Mouse (Mus musculus) kidney, postnatal 14 days (tissue): Measurements from ENCODE around the gene Gapdh.

Experiments
- DNase-seq: peaks from one replicate; pipeline ENCODE4 v3.0.0; 2022; ENCODE audit warnings: mixed read lengths

Gapdh gene

GRCm38 (mm10) chr6:125148926-125149568 is 17.2 kb downstream of the Gapdh start:
- DNase-seq, result peak; percentile 79

GRCm38 (mm10) chr6:125148251-125148925 is 17.9 kb downstream of the Gapdh start:
- peak; percentile 54 for DNase-seq

DNA sequence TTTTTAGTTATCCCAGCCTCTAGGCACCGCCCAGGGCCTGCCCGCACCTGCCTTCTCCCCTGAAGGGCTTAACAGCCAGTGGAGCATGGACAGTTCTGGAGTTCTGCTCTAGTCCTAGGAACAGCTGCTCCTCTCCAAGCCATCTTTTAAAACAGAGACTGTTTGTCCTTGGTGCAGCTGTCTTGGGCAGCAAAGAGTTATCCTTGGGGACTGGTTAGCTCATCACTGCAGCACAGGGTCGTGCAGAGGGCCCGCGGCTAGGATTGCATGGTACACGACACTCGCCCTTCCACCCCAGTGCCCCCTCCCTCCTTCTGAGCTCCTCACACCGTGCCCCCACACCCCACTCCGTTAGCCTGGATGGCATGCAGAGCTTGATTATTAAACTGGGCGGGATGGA is 18.9 kb downstream of the Gapdh start:
- DNase-seq, result no peak

GRCm38 (mm10) chr6:125146797-125147196 is 19.5 kb downstream of the Gapdh start:
- DNase-seq, result peak; percentile 45

- DNase-seq, result no peak
Observed at GRCm38 (mm10) chr6:125146148-125146547, 20.1 kb downstream of the Gapdh start.

DNA sequence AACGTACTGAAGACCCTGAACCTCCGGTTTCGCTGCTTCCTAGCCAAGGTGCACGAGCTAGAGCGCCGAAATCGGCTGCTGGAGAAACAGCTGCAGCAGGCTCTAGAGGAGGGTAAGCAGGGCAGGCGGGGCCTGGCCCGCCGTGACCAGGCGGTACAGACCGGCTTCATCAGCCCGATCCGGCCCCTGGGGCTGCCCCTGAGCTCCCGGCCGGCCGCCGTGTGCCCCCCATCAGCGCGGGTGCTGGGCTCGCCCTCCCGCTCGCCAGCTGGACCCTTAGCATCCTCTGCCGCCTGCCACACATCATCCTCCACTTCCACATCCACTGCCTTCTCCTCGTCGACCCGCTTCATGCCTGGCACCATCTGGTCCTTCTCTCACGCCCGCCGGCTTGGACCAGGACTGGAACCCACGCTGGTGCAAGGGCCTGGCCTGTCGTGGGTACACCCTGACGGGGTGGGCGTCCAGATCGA is 20.8 kb downstream of the Gapdh start:
- no peak for DNase-seq

- peak; percentile 93 for DNase-seq
Observed at GRCm38 (mm10) chr6:125145001-125145400, 21.3 kb downstream of the Gapdh start, which contains the start of gene Iffo1. Iffo1 (plus strand) TSS chr6:125145241.

GRCm38 (mm10) chr6:125143904-125144303 is 22.4 kb downstream of the Gapdh start:
- DNase-seq, result no peak

GRCm38 (mm10) chr6:125143128-125143527 is 23.1 kb downstream of the Gapdh start:
- DNase-seq, result no peak

DNA sequence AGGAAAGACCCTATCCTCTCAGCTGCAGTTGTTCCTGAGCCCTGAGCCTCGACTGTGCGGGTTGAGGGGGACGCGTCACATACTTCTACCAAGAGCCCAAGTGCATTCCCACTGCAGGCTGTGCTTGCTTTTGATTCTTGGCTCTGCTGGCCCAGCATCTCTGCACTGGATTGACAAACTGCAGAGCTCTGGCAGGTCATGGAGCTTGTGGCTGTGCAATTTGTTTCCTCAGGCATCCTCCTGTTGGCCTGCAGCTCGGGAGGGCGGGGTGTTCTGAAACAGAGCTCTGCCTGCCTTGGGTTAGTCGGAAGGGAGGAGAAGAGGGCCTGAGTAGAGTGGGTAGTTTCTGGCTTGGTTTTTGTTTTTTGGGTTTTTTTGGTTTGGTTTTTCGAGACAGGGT is 23.8 kb downstream of the Gapdh start:
- no peak for DNase-seq

DNA sequence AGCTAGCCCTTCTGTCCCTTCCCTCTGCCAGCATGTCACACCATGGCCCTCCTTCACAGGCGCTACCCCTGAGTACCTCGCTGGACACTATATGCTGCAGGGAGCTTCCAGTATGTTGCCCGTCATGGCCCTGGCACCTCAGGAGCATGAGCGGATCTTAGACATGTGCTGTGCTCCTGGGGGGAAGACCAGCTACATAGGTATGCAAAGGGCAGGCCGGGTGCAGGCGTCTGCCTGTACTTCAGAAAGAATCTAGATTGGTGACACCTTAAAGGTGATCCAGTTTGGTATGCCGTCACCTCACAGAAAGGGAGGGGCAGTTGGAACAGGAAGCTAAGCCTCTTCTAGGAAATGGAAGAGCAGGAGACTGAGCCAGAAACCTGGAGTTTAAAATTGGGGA is 26.5 kb downstream of the Gapdh start:
- DNase-seq, result no peak

- peak; percentile 47 for DNase-seq
Observed at GRCm38 (mm10) chr6:125137002-125137671, 29.1 kb downstream of the Gapdh start.

DNA sequence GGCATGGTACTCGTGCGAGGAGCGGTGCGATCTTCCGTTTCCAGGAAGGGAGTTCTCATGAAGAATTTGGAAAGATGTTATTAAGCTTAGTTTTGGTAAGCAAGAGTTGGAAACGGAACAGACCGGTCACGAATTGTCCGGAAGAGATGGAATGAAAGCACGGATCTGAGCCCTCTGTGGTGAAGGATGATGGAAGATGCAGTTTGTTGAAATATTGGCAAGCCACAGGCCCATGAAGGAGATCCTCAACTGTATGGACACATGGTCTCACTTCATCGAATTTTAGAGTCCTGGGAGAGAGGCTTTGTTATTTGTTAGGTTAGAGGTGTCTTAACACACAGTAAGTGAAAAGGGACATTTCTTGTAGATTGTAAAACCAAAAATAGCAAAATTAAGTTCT is 33.8 kb downstream of the Gapdh start:
- no peak for DNase-seq

DNA sequence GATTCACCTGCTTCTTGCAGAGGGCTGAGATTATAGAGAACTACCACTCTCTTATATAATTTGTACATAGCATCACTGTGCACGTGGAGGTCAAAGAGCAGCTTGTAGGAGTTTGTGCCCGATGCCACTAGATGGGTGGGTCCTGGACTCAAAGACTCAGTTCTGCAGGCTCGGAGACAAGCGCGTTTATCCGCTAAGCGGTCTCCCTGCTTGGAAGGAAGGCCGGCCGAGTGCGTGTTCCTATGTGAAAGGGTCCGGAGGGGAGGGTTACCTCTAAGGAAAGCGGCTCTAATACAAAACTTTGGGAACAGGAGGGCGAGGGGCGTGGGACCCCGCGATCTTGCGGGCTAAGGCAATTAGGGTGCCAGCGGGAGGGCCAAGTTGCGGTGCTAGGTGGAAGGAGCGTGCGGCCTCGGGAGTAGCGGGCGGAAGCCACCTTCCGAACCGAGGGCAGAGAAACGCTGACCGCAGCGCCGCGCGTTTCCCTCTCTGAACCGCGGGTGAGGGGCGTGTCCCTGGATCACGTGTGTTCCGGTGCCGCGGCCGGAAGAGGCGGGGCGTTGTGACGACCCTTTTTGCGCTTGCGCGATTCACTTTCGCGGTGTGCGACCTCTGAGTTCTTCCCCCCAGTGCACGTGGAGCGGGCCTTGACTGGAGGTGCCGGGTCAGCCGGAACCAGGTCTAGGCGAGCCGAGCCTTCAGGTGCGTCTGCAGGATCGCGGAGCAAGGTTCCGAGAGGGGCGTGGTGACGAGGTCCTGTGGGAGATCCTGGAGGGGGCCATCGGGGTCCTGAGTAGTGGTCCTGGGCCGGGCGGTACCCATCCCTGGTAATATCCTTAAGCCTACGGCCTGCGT is 34.7 kb downstream of the Gapdh start, which contains the start of gene Nop2:
Gene Nop2, plus strand, starts transcription at position 608 of the 855 bp plus-strand sequence.
- peak; percentile 93 for DNase-seq

DNA sequence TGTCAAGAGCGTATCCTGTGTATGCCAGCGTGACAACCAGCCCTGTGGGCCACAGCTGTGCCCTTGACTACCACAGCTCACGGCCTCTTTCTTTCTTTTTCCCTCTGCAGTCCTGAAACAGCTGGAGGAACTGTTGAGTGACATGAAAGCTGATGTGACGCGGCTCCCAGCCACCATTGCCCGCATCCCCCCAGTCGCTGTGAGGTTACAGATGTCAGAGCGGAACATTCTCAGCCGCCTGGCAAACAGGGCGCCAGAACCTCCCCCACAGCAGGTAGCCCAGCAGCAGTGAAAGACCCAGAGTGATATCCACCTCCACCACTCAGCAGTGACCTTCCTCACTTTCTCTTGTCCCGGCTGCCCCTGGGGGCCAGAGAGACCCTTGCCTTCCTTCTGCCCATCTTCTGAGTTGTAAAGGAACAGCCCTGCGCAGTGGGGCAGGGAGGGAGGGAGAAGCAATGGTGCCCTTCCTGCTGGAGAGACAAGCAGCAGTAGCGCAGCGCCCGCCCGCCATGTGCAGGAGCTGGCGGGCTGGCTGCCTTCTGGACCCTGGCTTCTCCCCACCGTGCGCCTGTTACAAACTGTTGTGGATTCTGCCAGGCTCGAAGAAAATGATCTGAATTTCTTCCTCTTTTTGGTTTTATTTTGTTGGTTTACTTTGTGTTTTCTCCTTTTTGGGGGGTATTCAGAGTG is 36.4 kb downstream of the Gapdh start:
- no peak for DNase-seq

DNA sequence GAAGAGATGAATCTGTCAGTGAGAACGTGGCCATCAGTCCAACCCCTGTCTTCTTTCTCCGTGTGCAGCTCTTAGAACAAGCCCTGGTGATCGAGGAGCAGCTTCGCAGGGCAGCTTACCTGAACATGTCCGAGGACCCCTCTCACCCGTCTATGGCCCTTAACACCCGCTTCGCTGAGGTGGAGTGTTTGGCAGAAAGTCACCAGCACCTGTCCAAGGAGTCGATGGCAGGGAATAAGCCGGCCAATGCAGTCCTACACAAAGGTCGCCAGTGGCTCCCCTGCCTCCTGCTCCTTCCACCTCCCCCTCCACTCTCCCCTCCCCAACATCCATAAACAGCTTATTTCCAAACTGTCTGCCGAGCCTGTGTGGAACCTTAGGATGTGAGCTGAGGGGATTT is 37.5 kb downstream of the Gapdh start:
- DNase-seq, result no peak

DNA sequence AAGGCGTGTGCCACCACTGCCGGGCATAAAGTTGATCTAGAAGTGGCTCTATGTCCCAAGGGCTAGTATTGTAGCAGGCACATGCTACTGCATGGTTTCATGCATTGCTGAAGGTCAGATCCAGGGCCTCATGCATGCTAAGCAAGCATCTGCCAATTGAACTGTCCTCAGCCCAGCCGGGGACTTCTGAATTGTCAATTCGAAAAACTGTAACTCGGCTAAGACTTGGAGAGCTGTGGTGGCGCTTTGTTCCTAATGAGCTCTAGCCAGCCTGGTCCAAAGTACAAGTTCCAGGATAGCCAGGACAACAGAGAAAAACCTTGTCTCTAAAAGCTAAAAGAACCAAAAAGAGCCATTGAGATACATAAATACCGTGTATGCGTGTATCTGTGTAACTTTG is 46.9 kb downstream of the Gapdh start:
- no peak for DNase-seq

DNA sequence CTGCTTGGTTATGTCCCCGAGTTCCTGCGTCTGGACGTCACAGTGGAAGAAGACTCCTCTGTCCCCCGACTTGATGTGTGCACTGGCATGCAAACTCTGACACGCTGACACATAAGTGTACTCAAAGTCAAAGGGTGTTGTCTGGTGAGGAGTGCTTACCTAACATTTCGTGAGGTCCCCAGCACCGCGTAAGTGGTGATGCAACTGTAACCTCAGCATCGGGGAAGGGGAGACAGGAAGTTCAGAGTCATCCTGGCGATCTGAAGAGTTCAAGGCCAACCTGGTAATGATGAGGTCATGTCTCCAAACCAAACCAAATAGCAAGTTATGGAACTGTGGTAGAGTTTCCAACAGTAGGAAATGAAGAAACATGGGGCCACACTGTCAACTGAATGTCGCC is 53.7 kb downstream of the Gapdh start:
- DNase-seq, result no peak
